In genomic region chr2:93958216-93958615, GRCm38 (mm10) we compare ENCODE assay signal across 36 mouse cellular contexts. TPM values are rescaled to one million over a fixed set of nuclear protein-coding genes. Genes with fewer than 3 reads are reported as not detected.
DNase-seq lines count a peak whose midpoint lies in the region; ATAC-seq and TF ChIP-seq lines count a peak whose summit lies in the region.
"Had no signal": no experiment of that assay in that cellular context is flagged by ENCODE, and none has a peak within 500 bp of the region (broad histone marks: within the 10 kb centered on the region; RNA-seq: fewer than 3 reads in every experiment).

No protein-coding gene starts in this region.

- peak; percentile 33 for ATAC-seq in frontal cortex, adult (ENCODE audit: low TSS enrichment)
- no peak for ATAC-seq in forebrain, embryonic 12.5 days (ENCODE audit: low FRiP score)
- ATAC-seq in forebrain, postnatal 0 days: no peak
- no peak for ATAC-seq in midbrain, embryonic 16.5 days
- ATAC-seq: intestine, postnatal 0 days had no signal

- no peak overlapping the region for H3K9ac ChIP-seq in forebrain, embryonic 12.5 days
- H3K9ac ChIP-seq in forebrain, postnatal 0 days: 0 out of 2 replicates have a peak overlapping the region, but pooled peaks have one; percentile 85
- H3K9ac ChIP-seq in midbrain, embryonic 16.5 days (ENCODE audit: low read depth, low read length): no peak overlapping the region
- H3K9ac ChIP-seq: heart, embryonic 13.5 days; limb, embryonic 13.5 days; midbrain, embryonic 12.5 days had no signal

- no peak for TF ChIP-seq CTCF in forebrain, postnatal 0 days (IDR thresholded peaks at IDR 0.05; ENCODE audit: low read depth)
- no peak for TF ChIP-seq CTCF in kidney, adult 2 months (conservative IDR thresholded peaks at IDR 0.05; ENCODE audit: insufficient read depth, insufficient read length, low read depth, low read length)

- peaks cover 32% of the 10 kb centered on the region for H3K27me3 ChIP-seq in forebrain, embryonic 12.5 days
- no peaks in the 10 kb centered on the region for H3K27me3 ChIP-seq in forebrain, postnatal 0 days (ENCODE audit: insufficient read depth, low read length)
- peaks cover 8% of the 10 kb centered on the region for H3K27me3 ChIP-seq in midbrain, embryonic 16.5 days (ENCODE audit: control insufficient read depth, insufficient read depth, low read depth, low read length)
- peaks cover 1% of the 10 kb centered on the region; the same call in 1 of the 2 replicates for H3K27me3 ChIP-seq in kidney, adult 2 months (replicated peaks; ENCODE audit: control insufficient read depth, insufficient read depth, low read length)

- H3K27ac ChIP-seq in forebrain, embryonic 12.5 days: peak overlapping the region; percentile 94
- peak overlapping the region; percentile 95 for H3K27ac ChIP-seq in forebrain, postnatal 0 days (ENCODE audit: low read depth, low read length)
- H3K27ac ChIP-seq in midbrain, embryonic 16.5 days (ENCODE audit: low read length): no peak overlapping the region
- no peak overlapping the region for H3K27ac ChIP-seq in kidney, adult 2 months (ENCODE audit: insufficient read depth, low read depth, low read length)
- H3K27ac ChIP-seq: heart, embryonic 13.5 days; limb, embryonic 13.5 days; midbrain, embryonic 12.5 days had no signal

- DNase-seq in frontal cortex, postnatal 10 days (ENCODE audit: low spot score in 2 of 2): no peak
- peak; percentile 9 for DNase-seq in retina, postnatal 1 day
- no peak for DNase-seq in retina, embryonic 14.5 days (ENCODE audit: low spot score)
- no peak for DNase-seq in forebrain, postnatal 0 days
- no peak for DNase-seq in kidney, adult 2 months
- DNase-seq: adrenal gland, adult 8-10 months; cerebellum, adult 11 months; cerebellum, postnatal 36 days; gastrocnemius, postnatal 10 days; heart, postnatal 10 days; kidney, postnatal 14 days; lung, postnatal 4 days; right cerebral cortex, postnatal 4 days had no signal

- 72% methylated on average over 3 of the region's 3 CpGs for WGBS in forebrain, embryonic 12.5 days
- WGBS in forebrain, postnatal 0 days: 59% methylated on average over 3 of the region's 3 CpGs
- WGBS in midbrain, embryonic 16.5 days: 77% methylated on average over 3 of the region's 3 CpGs
- WGBS in kidney, adult 2 months: 82% methylated on average over 3 of the region's 3 CpGs

- H3K9me3 ChIP-seq in forebrain, embryonic 12.5 days: no peaks in the 10 kb centered on the region
- no peaks in the 10 kb centered on the region for H3K9me3 ChIP-seq in forebrain, postnatal 0 days (ENCODE audit: low read length)
- H3K9me3 ChIP-seq in midbrain, embryonic 16.5 days (replicated peaks; ENCODE audit: control insufficient read depth, low read length, poor library complexity, severe bottlenecking): no peaks in the 10 kb centered on the region
- H3K9me3 ChIP-seq: heart, embryonic 13.5 days; limb, embryonic 13.5 days; midbrain, embryonic 12.5 days had no signal

- H3K4me3 ChIP-seq in forebrain, embryonic 12.5 days (replicated peaks): no peak overlapping the region
- no peak overlapping the region for H3K4me3 ChIP-seq in forebrain, postnatal 0 days (ENCODE audit: low read depth, low read length)
- no peak overlapping the region for H3K4me3 ChIP-seq in midbrain, embryonic 16.5 days (ENCODE audit: low read depth, low read length)
- no peak overlapping the region for H3K4me3 ChIP-seq in kidney, adult 2 months (ENCODE audit: insufficient read depth, low read depth, low read length)
- H3K4me3 ChIP-seq: heart, embryonic 13.5 days; limb, embryonic 13.5 days; megakaryocyte, embryonic 14.5 days had no signal

- H3K4me1 ChIP-seq in forebrain, embryonic 12.5 days: peaks cover 42% of the 10 kb centered on the region
- H3K4me1 ChIP-seq in forebrain, postnatal 0 days (ENCODE audit: insufficient read depth): 0 out of 2 replicates have a peak, but pooled peaks cover 4% of the 10 kb centered on the region
- peaks cover 25% of the 10 kb centered on the region for H3K4me1 ChIP-seq in midbrain, embryonic 16.5 days (ENCODE audit: control insufficient read depth, insufficient read depth, low read length)
- H3K4me1 ChIP-seq in kidney, adult 2 months (ENCODE audit: control insufficient read depth, insufficient read depth, low read length): no peaks in the 10 kb centered on the region

- no peaks in the 10 kb centered on the region for H3K36me3 ChIP-seq in forebrain, embryonic 12.5 days (replicated peaks)
- H3K36me3 ChIP-seq in forebrain, postnatal 0 days (ENCODE audit: insufficient read depth): no peaks in the 10 kb centered on the region
- no peaks in the 10 kb centered on the region for H3K36me3 ChIP-seq in midbrain, embryonic 16.5 days (ENCODE audit: control insufficient read depth, insufficient read depth, low read length)
- no peaks in the 10 kb centered on the region for H3K36me3 ChIP-seq in kidney, adult 2 months (ENCODE audit: control insufficient read depth, insufficient read depth, low read length)
- H3K36me3 ChIP-seq: G1E; heart, embryonic 13.5 days; limb, embryonic 13.5 days; midbrain, embryonic 12.5 days had no signal

- H3K4me2 ChIP-seq in forebrain, embryonic 12.5 days: 0 out of 2 replicates have a peak overlapping the region, but pooled peaks have one; percentile 95
- H3K4me2 ChIP-seq in forebrain, postnatal 0 days (ENCODE audit: low read depth): peak overlapping the region; percentile 88
- no peak overlapping the region for H3K4me2 ChIP-seq in midbrain, embryonic 16.5 days (ENCODE audit: low read length)
- H3K4me2 ChIP-seq: limb, embryonic 13.5 days; liver, embryonic 11.5 days; midbrain, embryonic 12.5 days had no signal

- TF ChIP-seq POLR2A in kidney, adult 2 months (IDR thresholded peaks at IDR 0.05; ENCODE audit: low read depth, low read length): no peak

RNA-seq across cellular contexts. Expression of gene Gm13889, which starts 1.2 kb away (rescaled TPM):
- 22.1 and 25.3 TPM in 2 replicates for polyA plus RNA-seq in forebrain, embryonic 12.5 days (2016; fragmentation: Nextera tagmentation; extraction: Ambion mirVana)
- total RNA-seq in forebrain, postnatal 0 days (2014; rRNA removed): 47.5 and 72.6 TPM in 2 replicates
- 29.3 and 34.2 TPM in 2 replicates for polyA plus RNA-seq in forebrain, postnatal 0 days (2015; fragmentation: Nextera tagmentation; extraction: Ambion mirVana)
- polyA plus RNA-seq in midbrain, embryonic 16.5 days (2015; fragmentation: Nextera tagmentation; extraction: Ambion mirVana): 5.3 and 5.8 TPM in 2 replicates
- polyA plus RNA-seq in kidney, adult 2 months (2012; rRNA removed): 12.2 and 14.9 TPM in 2 replicates
- total RNA-seq: G1E; hematopoietic stem cell, adult 5-6 weeks; neutrophil, adult 5-6 weeks had no signal

RNA-seq across cellular contexts. Expression of gene Gm27027, which starts 37.9 kb away (rescaled TPM):
- not detected in 2 replicates for polyA plus RNA-seq in forebrain, embryonic 12.5 days (2016; fragmentation: Nextera tagmentation; extraction: Ambion mirVana)
- total RNA-seq in forebrain, postnatal 0 days (2014; rRNA removed): not detected in 2 replicates
- not detected in 2 replicates for polyA plus RNA-seq in forebrain, postnatal 0 days (2015; fragmentation: Nextera tagmentation; extraction: Ambion mirVana)
- not detected in 2 replicates for polyA plus RNA-seq in midbrain, embryonic 16.5 days (2015; fragmentation: Nextera tagmentation; extraction: Ambion mirVana)
- not detected in 2 replicates for polyA plus RNA-seq in kidney, adult 2 months (2012; rRNA removed)
- total RNA-seq: adrenal gland, postnatal 4 days; G1E; heart, adult 8-10 months; hematopoietic stem cell, adult 5-6 weeks; layer of hippocampus, postnatal 14 days; left cerebral cortex, adult 8-10 months; neutrophil, adult 5-6 weeks had no signal
- polyA plus RNA-seq: embryonic facial prominence, embryonic 11.5 days; G1E; gonadal fat pad, adult 2 months; heart, embryonic 13.5 days; intestine, postnatal 0 days; kidney, embryonic 14.5 days; limb, embryonic 13.5 days; liver, embryonic 11.5 days; liver, embryonic 16.5 days; lung, embryonic 16.5 days; midbrain, embryonic 12.5 days; spleen, adult 2 months; urinary bladder, adult 2 months had no signal

RNA-seq across cellular contexts. Expression of gene Alkbh3, which starts 52.4 kb away (rescaled TPM):
- polyA plus RNA-seq in forebrain, embryonic 12.5 days (2016; fragmentation: Nextera tagmentation; extraction: Ambion mirVana): 52.3 and 55.9 TPM in 2 replicates
- 36.2 and 53.1 TPM in 2 replicates for total RNA-seq in forebrain, postnatal 0 days (2014; rRNA removed)
- 46.9 and 47.3 TPM in 2 replicates for polyA plus RNA-seq in forebrain, postnatal 0 days (2015; fragmentation: Nextera tagmentation; extraction: Ambion mirVana)
- polyA plus RNA-seq in midbrain, embryonic 16.5 days (2015; fragmentation: Nextera tagmentation; extraction: Ambion mirVana): 46.2 and 46.4 TPM in 2 replicates
- 59.8 and 62.3 TPM in 2 replicates for polyA plus RNA-seq in kidney, adult 2 months (2012; rRNA removed)

Comparison
In these comparisons a context has a peak if more than half of its experiments do, and no peak if none do; other contexts are left out.
1. H3K27ac ChIP-seq: peak in forebrain, embryonic 12.5 days (single experiment) and forebrain, postnatal 0 days (single experiment); none in midbrain, embryonic 16.5 days (single experiment) and kidney, adult 2 months (single experiment).